Mouse (Mus musculus): Measurements from ENCODE around the gene Fastkd5.

- TF ChIP-seq CTCF (IDR thresholded peaks at IDR 0.05; ENCODE audit: borderline replicate concordance, extremely low read depth, insufficient read depth, insufficient read length), result no peak
- no peak for TF ChIP-seq POLR2A (IDR thresholded peaks at IDR 0.05; ENCODE audit: borderline replicate concordance, extremely low read depth, insufficient read depth, insufficient read length, poor library complexity, severe bottlenecking)
Observed at GRCm38 (mm10) chr2:130657541-130657940, 27.7 kb upstream of the Fastkd5 start.
